Mouse (Mus musculus) liver, embryonic 11.5 days (tissue): ENCODE data around the gene Cmip. TPM values are rescaled to one million over a fixed set of nuclear protein-coding genes. Genes with fewer than 3 reads are reported as not detected.

Source experiments
- ATAC-seq: fragments of 200-750 bp; cut with Nextera tagmentation; replicated peaks from 2 replicates; pipeline ENCODE4 v1.8.0; 2017; ENCODE audit warnings: moderate number of reproducible peaks, mild to moderate bottlenecking, moderate TSS enrichment, moderate library complexity; ENCODE audit not compliant: low FRiP score
- DNase-seq: peaks from one replicate; pipeline ENCODE4 v3.0.0-alpha.2; 2017; ENCODE audit warnings: low spot score
- H3K27ac ChIP-seq: fragments of 300-500 bp; sonication (generic); 2 replicates; pipeline ENCODE4 v1.5.1; 2014; ENCODE audit warnings: mild to moderate bottlenecking, low read depth, low read length, control low read depth
- H3K27me3 ChIP-seq: fragments of 300-500 bp; sonication (generic); replicated peaks from 2 replicates; pipeline ENCODE4 v1.6.1; 2014; ENCODE audit warnings: low read length, mixed read lengths; ENCODE audit not compliant: control insufficient read depth, insufficient read depth
- H3K36me3 ChIP-seq: fragments of 300-500 bp; sonication (generic); 2 replicates; pipeline ENCODE4 v1.6.1; 2014; ENCODE audit warnings: mild to moderate bottlenecking, low read length, moderate library complexity, mixed read lengths; ENCODE audit not compliant: control insufficient read depth, insufficient read depth
- H3K4me1 ChIP-seq: fragments of 300-500 bp; sonication (generic); replicated peaks from 2 replicates; pipeline ENCODE4 v1.6.1; 2014; ENCODE audit warnings: low read length, mixed read lengths; ENCODE audit not compliant: control insufficient read depth, insufficient read depth
- H3K4me2 ChIP-seq: fragments of 300-500 bp; sonication (generic); 2 replicates; pipeline ENCODE4 v1.6.1; 2014; ENCODE audit warnings: mild to moderate bottlenecking, control low read depth, moderate library complexity
- H3K4me3 ChIP-seq: fragments of 300-500 bp; sonication (generic); 2 replicates; pipeline ENCODE4 v1.5.1; 2014; ENCODE audit warnings: low read depth, low read length, control low read depth
- H3K9ac ChIP-seq: fragments of 300-500 bp; sonication (generic); 2 replicates; pipeline ENCODE4 v1.6.1; 2014; ENCODE audit warnings: low read depth, low read length, control low read depth
- H3K9me3 ChIP-seq: fragments of 300-500 bp; sonication (generic); 2 replicates; pipeline ENCODE4 v1.6.1; 2016; ENCODE audit warnings: low read length, inconsistent platforms, mixed read lengths; ENCODE audit not compliant: control insufficient read depth
- WGBS: fragments of 180-500 bp; shearing (Covaris S2); extraction: QIAGEN DNeasy Blood & Tissue Kit; methylation state at CpG from one replicate; pipeline ENCODE4 v1.1.7; 2014; 5-methylcytosine and 5-hydroxymethylcytosine counted together
- polyA plus RNA-seq: library from polyadenylated mRNA; unstranded; fragments of >200 nt; fragmentation: Nextera tagmentation; extraction: Ambion mirVana; gene quantifications from 2 replicates; pipeline ENCODE4 v1.2.1, GENCODE M21; 2014

Gene Cmip
- polyA plus RNA-seq, 1 experiment from 2014 or later, result 17.1 TPM

DNA sequence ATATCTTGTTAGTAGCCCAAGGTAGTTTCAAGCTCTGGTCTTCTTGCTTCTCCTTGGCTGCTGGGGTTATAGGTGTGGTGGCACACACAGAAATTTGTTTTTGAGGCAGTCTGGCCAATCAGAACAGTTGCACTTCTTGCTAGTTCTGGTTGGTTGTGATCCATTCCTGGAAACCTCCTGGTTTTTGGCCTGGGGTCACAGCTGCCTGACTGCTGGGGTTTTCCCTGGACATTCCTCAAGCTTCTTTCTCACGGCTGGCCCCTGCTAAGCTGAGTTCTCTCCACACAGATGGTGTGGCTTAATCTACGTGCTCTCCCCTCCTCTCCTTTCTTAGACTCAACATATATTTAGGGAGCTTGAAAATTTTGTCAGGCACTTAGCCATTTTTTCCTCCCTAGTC lies 73.0 kb downstream of the Cmip start:
- H3K4me3 ChIP-seq, result no peak overlapping the region
- H3K4me2 ChIP-seq, result no peak overlapping the region
- WGBS, result 63% methylated on average over 2 of the region's 2 CpGs
- peaks cover 49% of the 10 kb centered on the region for H3K4me1 ChIP-seq
- H3K36me3 ChIP-seq, result no peaks in the 10 kb centered on the region
- no peak overlapping the region for H3K9ac ChIP-seq
- H3K27me3 ChIP-seq, result no peaks in the 10 kb centered on the region
- DNase-seq (no peak), ATAC-seq (no peak)
- no peak overlapping the region for H3K27ac ChIP-seq
- no peaks in the 10 kb centered on the region for H3K9me3 ChIP-seq

DNA sequence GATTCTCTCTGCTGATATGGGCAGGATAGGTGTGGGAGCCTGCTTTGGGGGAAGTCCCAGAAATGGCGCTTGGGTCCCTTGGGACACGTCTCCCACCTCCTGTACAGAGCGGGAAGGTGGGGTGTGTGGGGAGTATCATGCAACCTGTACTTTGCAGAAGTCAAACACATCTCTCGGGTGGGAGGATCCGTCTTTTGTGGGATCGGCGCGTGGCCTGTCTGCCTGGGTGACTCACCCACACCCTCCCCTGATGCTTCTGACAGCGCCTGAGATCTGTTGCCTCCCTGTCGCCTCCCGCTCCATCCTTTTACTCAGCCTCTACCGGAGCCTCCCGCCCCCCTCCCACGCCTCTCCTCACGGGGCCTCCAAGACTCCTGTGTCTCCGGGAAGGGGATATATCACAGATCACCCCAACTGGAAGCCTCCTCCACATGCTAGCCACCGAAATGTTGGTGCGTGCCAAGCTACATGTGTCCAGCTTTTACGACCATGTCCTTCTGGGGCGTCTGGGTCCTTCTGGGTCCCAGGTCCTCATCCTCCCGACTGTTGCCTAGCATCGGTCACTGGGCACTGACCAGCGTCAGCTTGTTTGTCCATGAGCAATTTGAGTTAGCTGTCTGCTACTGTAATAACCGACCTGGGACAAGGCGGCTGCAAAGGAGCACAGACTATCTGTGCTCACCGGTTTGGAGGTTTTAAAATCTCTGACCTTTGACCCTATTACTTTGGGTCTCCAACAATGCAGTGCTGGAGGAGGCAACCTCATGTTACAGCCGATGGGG lies 75.6 kb downstream of the Cmip start:
- no peaks in the 10 kb centered on the region for H3K27me3 ChIP-seq
- H3K36me3 ChIP-seq, result no peaks in the 10 kb centered on the region
- DNase-seq (no peak), ATAC-seq (no peak)
- H3K27ac ChIP-seq, result peak overlapping the region; percentile 74
- H3K9me3 ChIP-seq, result no peaks in the 10 kb centered on the region
- WGBS, result 76% methylated on average over 26 of the region's 27 CpGs
- H3K4me2 ChIP-seq, result no peak overlapping the region
- H3K4me3 ChIP-seq, result no peak overlapping the region
- H3K4me1 ChIP-seq, result peaks cover 50% of the 10 kb centered on the region
- no peak overlapping the region for H3K9ac ChIP-seq

DNA sequence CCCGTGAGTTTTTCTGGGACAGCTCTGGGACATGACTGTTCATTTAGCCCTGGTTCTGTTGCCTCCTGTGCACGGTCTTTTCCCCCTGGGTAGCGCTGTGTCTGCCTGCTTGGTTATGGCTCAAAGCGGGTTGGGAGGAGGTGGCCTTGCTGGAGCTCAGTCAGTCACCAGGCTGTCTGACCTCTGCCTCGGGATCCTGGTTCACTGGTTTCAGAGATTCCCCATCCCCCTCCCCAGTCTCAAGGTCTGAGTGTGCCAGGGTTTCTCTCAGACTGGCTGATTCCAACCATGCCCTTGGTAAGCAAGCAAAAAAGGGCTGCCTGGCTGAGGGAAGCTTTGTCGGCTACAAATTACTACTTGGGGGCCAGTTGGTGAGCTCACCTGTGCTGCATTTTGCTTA lies 76.8 kb downstream of the Cmip start:
- H3K4me1 ChIP-seq, result peaks cover 56% of the 10 kb centered on the region
- H3K27ac ChIP-seq, result peak overlapping the region; percentile 74
- no peak overlapping the region for H3K4me3 ChIP-seq
- ATAC-seq (0 out of 2 replicates have a peak, but pooled peaks have one; percentile 8), DNase-seq (no peak)
- H3K9ac ChIP-seq, result peak overlapping the region; percentile 20; the same call in 1 of the 2 replicates
- H3K4me2 ChIP-seq, result peak overlapping the region; percentile 32
- H3K27me3 ChIP-seq, result no peaks in the 10 kb centered on the region
- no peaks in the 10 kb centered on the region for H3K9me3 ChIP-seq
- H3K36me3 ChIP-seq, result no peaks in the 10 kb centered on the region
- 57% methylated on average over 6 of the region's 6 CpGs for WGBS

GRCm38 (mm10) chr8:117334058-117334747 lies 77.3 kb downstream of the Cmip start:
- H3K9ac ChIP-seq, result peak overlapping the region; percentile 20; the same call in 1 of the 2 replicates
- peak overlapping the region; percentile 74 for H3K27ac ChIP-seq
- WGBS, result 39% methylated on average over 10 of the region's 10 CpGs
- ATAC-seq (peak; percentile 22), DNase-seq (no peak)
- peak overlapping the region; percentile 32 for H3K4me2 ChIP-seq
- H3K27me3 ChIP-seq, result no peaks in the 10 kb centered on the region
- H3K4me1 ChIP-seq, result peaks cover 62% of the 10 kb centered on the region
- no peak overlapping the region for H3K4me3 ChIP-seq
- no peaks in the 10 kb centered on the region for H3K36me3 ChIP-seq
- H3K9me3 ChIP-seq, result no peaks in the 10 kb centered on the region

- 45% methylated on average over 14 of the region's 14 CpGs for WGBS
- H3K36me3 ChIP-seq, result no peaks in the 10 kb centered on the region
- H3K9me3 ChIP-seq, result no peaks in the 10 kb centered on the region
- ATAC-seq (peak; percentile 44), DNase-seq (no peak)
- peak overlapping the region; percentile 39 for H3K9ac ChIP-seq
- H3K4me1 ChIP-seq, result peaks cover 68% of the 10 kb centered on the region
- H3K27ac ChIP-seq, result peak overlapping the region; percentile 74
- H3K4me2 ChIP-seq, result peak overlapping the region; percentile 16
- no peak overlapping the region for H3K4me3 ChIP-seq
- no peaks in the 10 kb centered on the region for H3K27me3 ChIP-seq
These were observed 78.0 kb downstream of the Cmip start for GRCm38 (mm10) chr8:117334748-117335393.

- H3K27ac ChIP-seq, result peak overlapping the region; percentile 74
- peak overlapping the region; percentile 39 for H3K9ac ChIP-seq
- no peaks in the 10 kb centered on the region for H3K36me3 ChIP-seq
- peak overlapping the region; percentile 16 for H3K4me2 ChIP-seq
- ATAC-seq, result no peak
- no peak for DNase-seq
- no peaks in the 10 kb centered on the region for H3K9me3 ChIP-seq
- peaks cover 74% of the 10 kb centered on the region for H3K4me1 ChIP-seq
- 51% methylated on average over 8 of the region's 8 CpGs for WGBS
- H3K4me3 ChIP-seq, result no peak overlapping the region
- H3K27me3 ChIP-seq, result no peaks in the 10 kb centered on the region
These were observed 78.6 kb downstream of the Cmip start for GRCm38 (mm10) chr8:117335423-117335822.

DNA sequence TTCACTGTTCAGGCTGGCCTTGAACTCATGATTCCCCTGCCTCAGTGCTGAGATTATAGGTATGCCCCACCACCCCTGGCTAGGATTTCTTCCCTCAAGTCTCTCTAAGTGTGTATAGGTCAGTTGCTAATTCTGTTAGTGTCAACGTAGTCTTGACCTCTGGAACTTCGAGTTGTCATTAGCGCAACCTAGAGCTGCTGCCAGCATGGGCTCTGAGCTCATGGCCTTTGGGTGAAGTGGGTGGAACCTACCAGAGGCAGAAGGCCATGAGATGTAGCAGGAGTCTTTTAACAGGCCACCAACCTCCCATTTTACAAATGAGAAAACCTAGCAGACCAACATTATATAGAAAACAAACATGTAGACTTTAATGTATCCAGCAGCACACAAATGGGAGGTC lies 80.3 kb downstream of the Cmip start:
- 80% methylated on average over 3 of the region's 3 CpGs for WGBS

GRCm38 (mm10) chr8:117338678-117339077 lies 81.8 kb downstream of the Cmip start:
- Histone ChIP-seq H3K4me3 (no peak overlapping the region), H3K9me3 (no peaks in the 10 kb centered on the region), H3K4me1 (peaks cover 79% of the 10 kb centered on the region), H3K36me3 (no peaks in the 10 kb centered on the region), H3K4me2 (peak overlapping the region; percentile 55; the same call in 1 of the 2 replicates), H3K27ac (peak overlapping the region; percentile 73; the same call in 1 of the 2 replicates), H3K9ac (no peak overlapping the region), H3K27me3 (no peaks in the 10 kb centered on the region)
- DNase-seq, result no peak
- ATAC-seq, result no peak
- 42% methylated on average over 2 of the region's 2 CpGs for WGBS

More for the DNA sequence above, 80.3 kb downstream of the Cmip start:
- Histone ChIP-seq H3K4me2 (no peak overlapping the region), H3K9me3 (no peaks in the 10 kb centered on the region), H3K27ac (no peak overlapping the region), H3K27me3 (no peaks in the 10 kb centered on the region), H3K4me3 (no peak overlapping the region), H3K9ac (no peak overlapping the region), H3K4me1 (peaks cover 79% of the 10 kb centered on the region), H3K36me3 (no peaks in the 10 kb centered on the region)
- ATAC-seq, result no peak
- DNase-seq, result no peak
